In the genomic region with DNA sequence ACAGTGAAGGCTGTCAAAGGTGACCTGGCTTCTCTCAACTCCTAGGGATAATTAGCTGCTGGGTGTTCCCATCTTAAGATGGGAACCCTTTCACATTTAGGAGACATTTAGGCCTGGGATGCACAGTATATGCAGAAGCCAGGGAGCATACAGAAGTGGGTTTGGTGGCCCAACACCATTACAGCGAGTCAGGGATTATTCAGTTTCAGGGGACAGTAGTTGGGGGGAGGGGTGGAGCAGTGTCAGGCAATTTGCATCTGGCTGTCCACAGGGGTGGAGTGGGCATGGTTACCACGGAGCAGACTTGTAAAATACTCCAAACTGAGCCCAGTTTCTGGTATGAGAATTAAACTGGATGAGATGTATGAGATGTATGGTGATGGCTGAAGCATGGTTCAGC, we compare ENCODE assay signal across 8 mouse cellular contexts. TPM values are rescaled to one million over a fixed set of nuclear protein-coding genes. Genes with fewer than 3 reads are reported as not detected.
DNase-seq lines count a peak whose midpoint lies in the region; ATAC-seq and TF ChIP-seq lines count a peak whose summit lies in the region.

No protein-coding gene starts in this region.

- H3K9ac ChIP-seq in heart, embryonic 11.5 days (ENCODE audit: low read depth, low read length): peak overlapping the region; percentile 43; the same call in 1 of the 2 replicates
- H3K9ac ChIP-seq in ES-Bruce4 (ENCODE audit: low read depth, poor library complexity, severe bottlenecking): no peak overlapping the region
- no peak overlapping the region for H3K9ac ChIP-seq in forebrain, embryonic 16.5 days (replicated peaks; ENCODE audit: low read depth, low read length)
- peak overlapping the region; percentile 44; the same call in 1 of the 2 replicates for H3K9ac ChIP-seq in liver, embryonic 15.5 days

- DNase-seq in heart, adult 18-20 months: no peak
- DNase-seq in natural killer cell, adult 2 months (ENCODE audit: low spot score in 2 of 2): no peak
- no peak for DNase-seq in layer of hippocampus, adult 9-11 months
- no peak for DNase-seq in testis, postnatal 14 days (ENCODE audit: low spot score)

- no peaks in the 10 kb centered on the region for H3K27me3 ChIP-seq in heart, embryonic 11.5 days (ENCODE audit: control insufficient read depth, insufficient read depth, low read length)
- no peaks in the 10 kb centered on the region for H3K27me3 ChIP-seq in ES-Bruce4 (ENCODE audit: control insufficient read depth, insufficient read depth, low read length, poor library complexity, severe bottlenecking)
- H3K27me3 ChIP-seq in forebrain, embryonic 16.5 days (replicated peaks; ENCODE audit: control insufficient read depth, insufficient read depth, low read length): no peaks in the 10 kb centered on the region
- H3K27me3 ChIP-seq in liver, embryonic 15.5 days: no peaks in the 10 kb centered on the region

- TF ChIP-seq EP300 in ES-Bruce4 (IDR thresholded peaks at IDR 0.05; ENCODE audit: insufficient read depth, low read depth, low read length): no peak

- no peak for TF ChIP-seq CTCF in ES-Bruce4 (IDR thresholded peaks at IDR 0.05; ENCODE audit: low read depth, low read length)

- no peak for TF ChIP-seq POLR2A in ES-Bruce4 (IDR thresholded peaks at IDR 0.05; ENCODE audit: insufficient read depth, low read length)

- H3K4me2 ChIP-seq in heart, embryonic 11.5 days: peak overlapping the region; percentile 84
- H3K4me2 ChIP-seq in forebrain, embryonic 16.5 days (ENCODE audit: low read length): peak overlapping the region; percentile 91; the same call in 1 of the 2 replicates
- H3K4me2 ChIP-seq in liver, embryonic 15.5 days: peak overlapping the region; percentile 92

- H3K9me3 ChIP-seq in heart, embryonic 11.5 days (replicated peaks; ENCODE audit: control insufficient read depth, low read length): no peaks in the 10 kb centered on the region
- H3K9me3 ChIP-seq in ES-Bruce4 (replicated peaks; ENCODE audit: control insufficient read depth, insufficient read depth, low read length, poor library complexity, severe bottlenecking): no peaks in the 10 kb centered on the region
- H3K9me3 ChIP-seq in forebrain, embryonic 16.5 days (ENCODE audit: control insufficient read depth, low read length): no peaks in the 10 kb centered on the region
- no peaks in the 10 kb centered on the region for H3K9me3 ChIP-seq in liver, embryonic 15.5 days (replicated peaks)

- 67% methylated on average over 2 of the region's 2 CpGs for WGBS in heart, embryonic 11.5 days (ENCODE audit: insufficient replicate concordance)
- 60% methylated on average over 2 of the region's 2 CpGs for WGBS in forebrain, embryonic 16.5 days
- WGBS in liver, embryonic 15.5 days (ENCODE audit: insufficient replicate concordance): 57% methylated on average over 2 of the region's 2 CpGs

- peaks cover 12% of the 10 kb centered on the region for H3K4me1 ChIP-seq in heart, embryonic 11.5 days (ENCODE audit: control insufficient read depth, insufficient read depth, low read length)
- no peaks in the 10 kb centered on the region for H3K4me1 ChIP-seq in ES-Bruce4 (ENCODE audit: control insufficient read depth, insufficient read depth, low read length)
- H3K4me1 ChIP-seq in forebrain, embryonic 16.5 days (replicated peaks; ENCODE audit: control insufficient read depth, insufficient read depth, low read length): peaks cover 17% of the 10 kb centered on the region
- H3K4me1 ChIP-seq in liver, embryonic 15.5 days (replicated peaks): peaks cover 28% of the 10 kb centered on the region

- H3K36me3 ChIP-seq in heart, embryonic 11.5 days (ENCODE audit: control insufficient read depth, insufficient read depth, low read length): peaks cover 13% of the 10 kb centered on the region
- peaks cover 26% of the 10 kb centered on the region for H3K36me3 ChIP-seq in ES-Bruce4 (ENCODE audit: control insufficient read depth, insufficient read depth, low read length, poor library complexity, severe bottlenecking)
- H3K36me3 ChIP-seq in forebrain, embryonic 16.5 days (ENCODE audit: control insufficient read depth, insufficient read depth): peaks cover 21% of the 10 kb centered on the region
- peaks cover 72% of the 10 kb centered on the region for H3K36me3 ChIP-seq in liver, embryonic 15.5 days (replicated peaks)

- H3K27ac ChIP-seq in heart, embryonic 11.5 days (ENCODE audit: low read depth, low read length): peak overlapping the region; percentile 17; the same call in 1 of the 2 replicates
- H3K27ac ChIP-seq in ES-Bruce4 (ENCODE audit: insufficient read depth, low read length): 0 out of 2 replicates have a peak overlapping the region, but pooled peaks have one; percentile 3
- no peak overlapping the region for H3K27ac ChIP-seq in forebrain, embryonic 16.5 days (ENCODE audit: low read length)
- H3K27ac ChIP-seq in liver, embryonic 15.5 days (replicated peaks): peak overlapping the region; percentile 68

- no peak overlapping the region; the same call in 1 of the 2 replicates for H3K4me3 ChIP-seq in heart, embryonic 11.5 days (ENCODE audit: low read depth, low read length)
- no peak overlapping the region for H3K4me3 ChIP-seq in ES-Bruce4 (ENCODE audit: low read depth, low read length)
- no peak overlapping the region for H3K4me3 ChIP-seq in forebrain, embryonic 16.5 days (replicated peaks; ENCODE audit: low read length)
- H3K4me3 ChIP-seq in liver, embryonic 15.5 days (replicated peaks): peak overlapping the region; percentile 67; the same call in 1 of the 2 replicates

- no peak for ATAC-seq in heart, embryonic 11.5 days (replicated peaks; ENCODE audit: insufficient number of reproducible peaks, low FRiP score, low TSS enrichment)
- ATAC-seq in forebrain, embryonic 16.5 days: no peak
- ATAC-seq in liver, embryonic 15.5 days (ENCODE audit: insufficient read depth): no peak

RNA-seq across cellular contexts. Expression of a gene that starts 0.9 kb away (rescaled TPM):
- polyA plus RNA-seq in heart, embryonic 11.5 days (2014; fragmentation: Nextera tagmentation; extraction: Ambion mirVana): 24.1 and 27.9 TPM in 2 replicates
- total RNA-seq in heart, adult 18-20 months (2021): 100 to 1,000 TPM; 684 to 739 TPM
- 16.6 and 23.8 TPM in 2 replicates for polyA plus RNA-seq in ES-Bruce4 (2011; ENCODE audit: insufficient read depth, insufficient read length, low read depth, missing spikeins)
- 22.9 and 29.4 TPM in 2 replicates for polyA plus RNA-seq in forebrain, embryonic 16.5 days (2015; fragmentation: Nextera tagmentation; extraction: Ambion mirVana)
- 18.4 and 19.3 TPM in 2 replicates for polyA plus RNA-seq in liver, embryonic 15.5 days (2015; fragmentation: Nextera tagmentation; extraction: Ambion mirVana)

RNA-seq across cellular contexts. Expression of a gene that starts 14.5 kb away (rescaled TPM):
- 9.5 and 11.2 TPM in 2 replicates for polyA plus RNA-seq in heart, embryonic 11.5 days (2014; fragmentation: Nextera tagmentation; extraction: Ambion mirVana)
- total RNA-seq in heart, adult 18-20 months (2021): 10 to 100 TPM; 11.2 to 11.6 TPM
- polyA plus RNA-seq in ES-Bruce4 (2011; ENCODE audit: insufficient read depth, insufficient read length, low read depth, missing spikeins): 23.3 and 25.4 TPM in 2 replicates
- polyA plus RNA-seq in forebrain, embryonic 16.5 days (2015; fragmentation: Nextera tagmentation; extraction: Ambion mirVana): 24.5 TPM in 2 replicates
- polyA plus RNA-seq in liver, embryonic 15.5 days (2015; fragmentation: Nextera tagmentation; extraction: Ambion mirVana): 10.5 and 11.4 TPM in 2 replicates

Comparison
In these comparisons a context has a peak if more than half of its experiments do, and no peak if none do; other contexts are left out.
1. H3K9ac ChIP-seq: peak in heart, embryonic 11.5 days (single experiment) and liver, embryonic 15.5 days (single experiment); none in ES-Bruce4 (single experiment) and forebrain, embryonic 16.5 days (single experiment).
2. Peak in every context shown above with its lines, with median percentiles within 50 percentile points of each other: H3K4me2 ChIP-seq.